Mouse (Mus musculus) adrenal gland, adult 8-10 months (tissue): ENCODE measurements at regions not wholly inside any gene's neighbourhood (a gene's known extent, or its start where the extent isn't known, plus 50 kb on each side); places are given as distances from the start of the nearest gene placed in this dataset.

Experiments used
- DNase-seq: peaks from one replicate; pipeline ENCODE4 v3.0.0; 2022

GRCm38 (mm10) chr3:128415568-128415967 is 519.4 kb upstream of the Fam241a start:
- no peak for DNase-seq

GRCm38 (mm10) chr3:128413481-128413880 is 517.4 kb upstream of the Fam241a start:
- no peak for DNase-seq

GRCm38 (mm10) chr3:128412157-128412556 is 516.0 kb upstream of the Fam241a start:
- DNase-seq = no peak

GRCm38 (mm10) chr3:128394805-128395204 is 498.7 kb upstream of the Fam241a start:
- DNase-seq = no peak

- DNase-seq = no peak
Measured at GRCm38 (mm10) chr3:128380579-128380978, 484.5 kb upstream of the Fam241a start.

- DNase-seq = no peak
Measured at GRCm38 (mm10) chr3:128369521-128370127, 473.5 kb upstream of the Fam241a start.

- no peak for DNase-seq
Measured at GRCm38 (mm10) chr3:128362310-128362709, 466.2 kb upstream of the Fam241a start.

- DNase-seq = peak; percentile 2
Measured at GRCm38 (mm10) chr3:128349123-128349522, 453.0 kb upstream of the Fam241a start.

- no peak for DNase-seq
Measured at GRCm38 (mm10) chr3:128347782-128348574, 451.9 kb upstream of the Fam241a start.

GRCm38 (mm10) chr3:128337508-128337907 is 441.4 kb upstream of the Fam241a start:
- DNase-seq = no peak

- peak; percentile 40 for DNase-seq
Measured at GRCm38 (mm10) chr3:128337031-128337430, 440.9 kb upstream of the Fam241a start.

- DNase-seq = no peak
Measured at GRCm38 (mm10) chr3:128327677-128328076, 431.6 kb upstream of the Fam241a start.

- no peak for DNase-seq
Measured at GRCm38 (mm10) chr3:128301312-128301711, 405.2 kb upstream of the Fam241a start.

- no peak for DNase-seq
Measured at GRCm38 (mm10) chr3:128298110-128298509, 402.0 kb upstream of the Fam241a start.

- DNase-seq = no peak
Measured at GRCm38 (mm10) chr3:128287846-128288245, 391.7 kb upstream of the Fam241a start.

GRCm38 (mm10) chr3:128285214-128285613 is 389.1 kb upstream of the Fam241a start:
- no peak for DNase-seq

GRCm38 (mm10) chr3:128280626-128281025 is 384.5 kb upstream of the Fam241a start:
- no peak for DNase-seq

GRCm38 (mm10) chr3:128270576-128270975 is 374.5 kb upstream of the Fam241a start:
- no peak for DNase-seq

GRCm38 (mm10) chr3:128261208-128261607 is 365.1 kb upstream of the Fam241a start:
- no peak for DNase-seq

GRCm38 (mm10) chr3:128247816-128248215 is 351.7 kb upstream of the Fam241a start:
- DNase-seq = no peak

- DNase-seq = no peak
Measured at GRCm38 (mm10) chr3:128239813-128240421, 343.8 kb upstream of the Fam241a start.

- DNase-seq = no peak
Measured at GRCm38 (mm10) chr3:128230390-128230789, 334.3 kb upstream of the Fam241a start.

GRCm38 (mm10) chr3:128226930-128227585 is 330.9 kb upstream of the Fam241a start:
- no peak for DNase-seq
